ENCODE assay signal across 23 mouse cellular contexts in genomic region chr3:158091601-158092000, GRCm38 (mm10). TPM values are rescaled to one million over a fixed set of nuclear protein-coding genes. Genes with fewer than 3 reads are reported as not detected.
A peak's percentile ranks its signal among the peaks of the same experiment; 100 is the strongest.
DNase-seq lines count a peak whose midpoint lies in the region; ATAC-seq and TF ChIP-seq lines count a peak whose summit lies in the region.
"Had no signal": no experiment of that assay in that cellular context is flagged by ENCODE, and none has a peak within 500 bp of the region (broad histone marks: within the 10 kb centered on the region; RNA-seq: fewer than 3 reads in every experiment).

No protein-coding gene starts in this region.

- no peak overlapping the region for H3K4me2 ChIP-seq in forebrain, postnatal 0 days (ENCODE audit: low read depth)
- no peak overlapping the region for H3K4me2 ChIP-seq in forebrain, embryonic 12.5 days
- H3K4me2 ChIP-seq: embryonic facial prominence, embryonic 13.5 days; forebrain, embryonic 13.5 days; heart, embryonic 11.5 days; heart, embryonic 15.5 days; hindbrain, embryonic 15.5 days had no signal

- no peaks in the 10 kb centered on the region for H3K36me3 ChIP-seq in forebrain, postnatal 0 days (ENCODE audit: insufficient read depth)
- no peaks in the 10 kb centered on the region for H3K36me3 ChIP-seq in forebrain, embryonic 12.5 days (replicated peaks)
- H3K36me3 ChIP-seq: embryonic facial prominence, embryonic 13.5 days; G1E; heart, embryonic 15.5 days; hindbrain, embryonic 15.5 days had no signal

- H3K27me3 ChIP-seq in forebrain, postnatal 0 days (ENCODE audit: insufficient read depth, low read length), result no peaks in the 10 kb centered on the region
- H3K27me3 ChIP-seq in forebrain, embryonic 12.5 days, result no peaks in the 10 kb centered on the region
- H3K27me3 ChIP-seq: embryonic facial prominence, embryonic 13.5 days; forebrain, embryonic 13.5 days; heart, embryonic 15.5 days; hindbrain, embryonic 15.5 days had no signal

- no peaks in the 10 kb centered on the region for H3K4me1 ChIP-seq in forebrain, postnatal 0 days (ENCODE audit: insufficient read depth)
- no peaks in the 10 kb centered on the region for H3K4me1 ChIP-seq in forebrain, embryonic 12.5 days
- H3K4me1 ChIP-seq: forebrain, embryonic 13.5 days; heart, embryonic 15.5 days; hindbrain, embryonic 15.5 days had no signal

- H3K9ac ChIP-seq in forebrain, postnatal 0 days, result no peak overlapping the region
- no peak overlapping the region for H3K9ac ChIP-seq in forebrain, embryonic 12.5 days
- H3K9ac ChIP-seq: embryonic facial prominence, embryonic 13.5 days; forebrain, embryonic 13.5 days; heart, embryonic 15.5 days; hindbrain, embryonic 15.5 days had no signal

- H3K4me3 ChIP-seq in forebrain, postnatal 0 days (ENCODE audit: low read depth, low read length), result no peak overlapping the region
- H3K4me3 ChIP-seq in forebrain, embryonic 12.5 days (replicated peaks), result no peak overlapping the region
- H3K4me3 ChIP-seq: embryonic facial prominence, embryonic 13.5 days; forebrain, embryonic 13.5 days; heart, adult 2 months; heart, embryonic 15.5 days; hindbrain, embryonic 15.5 days had no signal

- no peaks in the 10 kb centered on the region for H3K9me3 ChIP-seq in forebrain, postnatal 0 days (ENCODE audit: low read length)
- H3K9me3 ChIP-seq in forebrain, embryonic 12.5 days, result no peaks in the 10 kb centered on the region
- H3K9me3 ChIP-seq: embryonic facial prominence, embryonic 13.5 days; forebrain, embryonic 13.5 days; G1E; heart, embryonic 15.5 days; hindbrain, embryonic 15.5 days had no signal

- no peak for TF ChIP-seq CTCF in forebrain, postnatal 0 days (IDR thresholded peaks at IDR 0.05; ENCODE audit: low read depth)

- DNase-seq in forebrain, postnatal 0 days, result no peak
- peak; percentile 78 for DNase-seq in brain, adult 2 months (ENCODE audit: low read depth, low spot score)
- peak; percentile 67 to 69 for DNase-seq in layer of hippocampus, adult 8-10 months (ENCODE audit: low spot score in 2 of 2)
- DNase-seq in layer of hippocampus, postnatal 14 days (ENCODE audit: low spot score in 2 of 2), result peak; percentile 45 to 77
- DNase-seq in spleen, adult 18-20 months, result no peak
- no peak for DNase-seq in gastrocnemius, postnatal 4 days (ENCODE audit: low spot score in 2 of 2)
- no peak for DNase-seq in kidney, postnatal 4 days
- DNase-seq: adrenal gland, postnatal 14 days; B cell, adult 2 months; cerebellum, adult 18-20 months; cerebellum, adult 9-11 months; cerebellum, postnatal 36 days; gastrocnemius, postnatal 10 days; heart, adult 2 months; heart, postnatal 14 days had no signal

- WGBS in forebrain, postnatal 0 days, result 73% methylated on average over 3 of the region's 3 CpGs
- 80% methylated on average over 3 of the region's 3 CpGs for WGBS in forebrain, embryonic 12.5 days

- ATAC-seq in forebrain, postnatal 0 days, result 0 out of 2 replicates have a peak, but pooled peaks have one; percentile 8
- ATAC-seq in forebrain, embryonic 12.5 days (ENCODE audit: low FRiP score), result no peak
- ATAC-seq: CD4-positive, CD25-positive, alpha-beta regulatory T cell, adult 4 months; forebrain, embryonic 13.5 days had no signal

- H3K27ac ChIP-seq in forebrain, postnatal 0 days (ENCODE audit: low read depth, low read length), result no peak overlapping the region
- no peak overlapping the region for H3K27ac ChIP-seq in forebrain, embryonic 12.5 days
- H3K27ac ChIP-seq: embryonic facial prominence, embryonic 13.5 days; forebrain, embryonic 13.5 days; heart, adult 2 months; heart, embryonic 15.5 days; hindbrain, embryonic 15.5 days had no signal

RNA-seq across cellular contexts. Expression of gene Lrrc40, which starts 55.1 kb away (rescaled TPM):
- 53.9 and 65.5 TPM in 2 replicates for total RNA-seq in forebrain, postnatal 0 days (2014; rRNA removed)
- 52.1 and 63.9 TPM in 2 replicates for polyA plus RNA-seq in forebrain, postnatal 0 days (2015; fragmentation: Nextera tagmentation; extraction: Ambion mirVana)
- polyA plus RNA-seq in forebrain, embryonic 12.5 days (2016; fragmentation: Nextera tagmentation; extraction: Ambion mirVana), result 80.9 and 81.0 TPM in 2 replicates
- total RNA-seq in layer of hippocampus, adult 8-10 months (2022), result 10 to 100 TPM; 28.9 to 35.4 (median 31.0) TPM
- total RNA-seq in layer of hippocampus, postnatal 14 days (2021), result 10 to 100 TPM; 26.2 to 29.1 TPM
- 10 to 100 TPM; 15.3 to 17.3 TPM for total RNA-seq in gastrocnemius, postnatal 4 days (2021)

RNA-seq across cellular contexts. Expression of gene Srsf11, which starts 55.2 kb away (rescaled TPM):
- total RNA-seq in forebrain, postnatal 0 days (2014; rRNA removed), result 164 and 181 TPM in 2 replicates
- polyA plus RNA-seq in forebrain, postnatal 0 days (2015; fragmentation: Nextera tagmentation; extraction: Ambion mirVana), result 153 and 172 TPM in 2 replicates
- polyA plus RNA-seq in forebrain, embryonic 12.5 days (2016; fragmentation: Nextera tagmentation; extraction: Ambion mirVana), result 346 and 368 TPM in 2 replicates
- 100 to 1,000 TPM; 162 to 195 (median 183) TPM for total RNA-seq in layer of hippocampus, adult 8-10 months (2022)
- 100 to 1,000 TPM; 157 to 191 TPM for total RNA-seq in layer of hippocampus, postnatal 14 days (2021)
- 100 to 1,000 TPM; 113 to 140 TPM for total RNA-seq in gastrocnemius, postnatal 4 days (2021)

Comparison
In these comparisons a context has a peak if more than half of its experiments do, and no peak if none do; other contexts are left out.
1. DNase-seq: peak in brain, adult 2 months (single experiment), layer of hippocampus, adult 8-10 months (2 of 2) and layer of hippocampus, postnatal 14 days (2 of 2); none in forebrain, postnatal 0 days (single experiment), spleen, adult 18-20 months (0 of 2), gastrocnemius, postnatal 4 days (0 of 2) and kidney, postnatal 4 days (0 of 2).